Mouse (Mus musculus): ENCODE measurements around the gene Gm28308.

Gm28308 gene

DNA sequence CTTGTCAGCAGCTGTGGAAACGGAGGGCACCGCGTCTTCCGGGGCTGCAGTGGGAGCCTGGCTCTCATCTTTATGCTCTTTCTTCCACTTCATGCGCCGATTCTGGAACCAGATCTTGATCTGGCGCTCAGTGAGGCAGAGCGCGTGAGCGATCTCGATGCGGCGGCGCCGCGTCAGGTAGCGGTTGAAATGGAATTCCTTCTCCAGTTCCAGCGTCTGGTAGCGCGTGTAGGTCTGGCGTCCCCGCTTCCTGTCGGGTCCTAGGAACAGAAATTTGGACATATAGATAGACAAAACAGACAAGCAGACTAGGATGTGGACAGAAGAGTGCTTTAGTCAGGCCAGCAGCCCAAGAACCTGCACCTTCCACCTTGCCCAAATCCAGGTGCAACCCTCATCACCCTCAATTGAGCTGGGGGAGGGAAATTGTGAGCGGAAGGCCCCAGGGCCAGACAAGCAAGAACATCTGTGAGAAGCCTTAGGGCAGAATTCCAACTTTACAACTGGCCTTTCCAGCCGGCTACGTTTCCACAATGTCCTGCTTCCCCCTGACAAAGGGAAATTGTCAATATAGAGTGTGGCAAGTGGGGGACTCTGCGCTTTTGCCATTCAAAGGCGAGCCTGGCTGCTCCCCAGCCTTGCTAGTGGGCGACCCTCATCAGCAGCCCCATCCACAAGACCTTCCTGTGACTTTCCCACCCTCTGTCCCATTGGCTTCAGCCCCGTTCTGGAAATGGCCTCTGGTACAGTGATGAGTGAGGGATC lies 2.8 kb upstream of the Gm28308 start:
- in situ Hi-C loops (cut with MboI; ENCODE audit: low pct_unique_long_range_greater_than_20kb in 1 of 2, low sequenced_read_pairs in 2 of 2, unreplicated experiment in 1 of 2) = loop anchor here (25.0 kb wide), 2 partner anchors 354 to 1029 kb away; no protein-coding TSS in a partner anchor

DNA sequence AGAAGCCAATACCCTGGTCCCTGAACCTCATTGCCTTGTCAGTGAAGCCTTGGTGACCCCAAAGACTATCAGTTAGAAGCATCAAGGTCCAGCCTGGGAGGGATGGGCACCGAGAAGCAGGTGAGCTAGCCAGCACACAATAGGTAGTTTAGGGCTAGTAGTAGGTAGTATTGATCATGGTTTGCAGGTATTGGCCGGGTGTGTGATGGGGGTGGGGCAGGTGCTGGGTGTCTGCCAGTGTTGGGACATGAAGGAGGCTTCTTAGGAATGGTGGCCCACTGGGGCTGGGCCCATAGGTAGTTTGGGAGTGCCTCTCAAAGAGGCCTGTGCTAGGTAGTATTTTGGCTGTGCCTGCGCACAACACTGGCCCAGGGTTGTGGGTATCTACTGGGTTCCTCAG lies 1.9 kb upstream of the Gm28308 start:
- in situ Hi-C loops (cut with MboI; ENCODE audit: low pct_unique_long_range_greater_than_20kb in 1 of 2, low sequenced_read_pairs in 2 of 2, unreplicated experiment in 1 of 2) = loop anchor here (25.0 kb wide), 2 partner anchors 353 to 1028 kb away; no protein-coding TSS in a partner anchor

DNA sequence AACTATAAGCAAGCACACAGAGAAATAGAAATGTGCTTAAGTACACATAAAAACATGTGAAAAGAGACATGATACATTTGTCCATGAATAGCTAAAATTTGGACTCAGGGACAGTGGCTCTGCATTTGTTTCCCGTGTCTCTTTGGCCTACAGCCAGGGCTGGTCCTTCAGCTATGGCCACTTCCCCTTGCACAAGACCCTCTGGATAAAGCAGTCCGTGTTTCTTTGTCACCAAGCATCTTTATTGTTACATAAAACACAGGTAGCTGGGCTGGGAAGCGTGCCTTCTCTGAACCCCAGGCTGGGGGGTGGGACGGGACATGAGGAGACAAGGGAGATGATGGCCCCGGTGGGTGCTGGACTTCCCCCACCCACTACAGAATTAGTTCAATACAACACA lies 1.1 kb upstream of the Gm28308 start:
- in situ Hi-C loops (cut with MboI; ENCODE audit: low pct_unique_long_range_greater_than_20kb in 1 of 2, low sequenced_read_pairs in 2 of 2, unreplicated experiment in 1 of 2) = loop anchor here (25.0 kb wide), 2 partner anchors 352 to 1027 kb away; no protein-coding TSS in a partner anchor

DNA sequence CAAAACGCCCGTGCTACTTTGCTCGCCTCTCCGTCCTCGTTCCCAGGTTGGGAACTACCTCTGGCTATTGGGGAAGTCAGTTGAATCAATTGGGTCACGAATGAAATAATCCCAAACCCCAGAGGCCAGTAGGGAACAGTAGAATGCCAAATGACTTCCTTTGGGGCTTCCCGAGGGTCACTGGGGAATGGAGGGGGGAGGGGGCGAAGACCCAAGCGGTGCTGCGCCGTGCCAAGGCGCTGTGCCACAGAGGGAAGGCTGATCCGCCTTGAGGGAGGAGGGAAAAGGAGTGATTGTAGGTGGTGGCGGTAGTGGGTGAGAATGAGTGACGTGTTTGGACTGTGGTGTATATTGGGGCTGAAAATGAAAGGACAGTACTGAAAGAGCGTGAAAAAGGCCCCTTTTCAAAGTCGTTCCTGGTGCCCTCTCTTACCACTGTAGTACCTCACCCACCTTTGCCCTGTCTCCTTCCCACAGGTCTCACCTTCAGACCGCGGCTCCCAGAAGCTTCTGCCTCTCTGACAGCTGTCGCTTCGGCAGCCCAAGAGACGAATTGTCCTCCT lies 502 bp downstream of the Gm28308 start:
- in situ Hi-C loops (cut with MboI; ENCODE audit: low pct_unique_long_range_greater_than_20kb in 1 of 2, low sequenced_read_pairs in 2 of 2, unreplicated experiment in 1 of 2) = loop anchor here (25.0 kb wide), 2 partner anchors 350 to 1025 kb away; no protein-coding TSS in a partner anchor

DNA sequence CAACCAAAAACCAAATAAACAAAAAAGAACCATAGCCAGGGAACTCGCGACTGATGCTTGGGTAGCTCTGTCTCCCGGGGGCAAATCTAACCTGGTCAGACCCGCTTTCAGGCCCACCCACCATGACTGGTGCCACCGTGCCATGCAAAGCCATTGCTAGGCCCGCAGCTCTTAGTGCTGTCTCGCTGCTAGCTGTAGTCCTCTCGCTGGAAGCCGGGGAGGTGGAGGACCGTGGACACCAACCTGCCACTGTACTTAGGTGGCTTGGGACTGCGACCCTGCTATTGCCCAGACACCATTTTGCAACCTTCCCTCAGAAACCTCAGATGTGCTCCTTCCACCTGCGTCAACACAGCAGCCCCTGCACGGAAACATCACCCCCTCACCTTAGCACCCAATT lies 1.2 kb downstream of the Gm28308 start:
- in situ Hi-C loops (cut with MboI; ENCODE audit: low pct_unique_long_range_greater_than_20kb in 1 of 2, low sequenced_read_pairs in 2 of 2, unreplicated experiment in 1 of 2) = loop anchor here (25.0 kb wide), 2 partner anchors 350 to 1025 kb away; no protein-coding TSS in a partner anchor

DNA sequence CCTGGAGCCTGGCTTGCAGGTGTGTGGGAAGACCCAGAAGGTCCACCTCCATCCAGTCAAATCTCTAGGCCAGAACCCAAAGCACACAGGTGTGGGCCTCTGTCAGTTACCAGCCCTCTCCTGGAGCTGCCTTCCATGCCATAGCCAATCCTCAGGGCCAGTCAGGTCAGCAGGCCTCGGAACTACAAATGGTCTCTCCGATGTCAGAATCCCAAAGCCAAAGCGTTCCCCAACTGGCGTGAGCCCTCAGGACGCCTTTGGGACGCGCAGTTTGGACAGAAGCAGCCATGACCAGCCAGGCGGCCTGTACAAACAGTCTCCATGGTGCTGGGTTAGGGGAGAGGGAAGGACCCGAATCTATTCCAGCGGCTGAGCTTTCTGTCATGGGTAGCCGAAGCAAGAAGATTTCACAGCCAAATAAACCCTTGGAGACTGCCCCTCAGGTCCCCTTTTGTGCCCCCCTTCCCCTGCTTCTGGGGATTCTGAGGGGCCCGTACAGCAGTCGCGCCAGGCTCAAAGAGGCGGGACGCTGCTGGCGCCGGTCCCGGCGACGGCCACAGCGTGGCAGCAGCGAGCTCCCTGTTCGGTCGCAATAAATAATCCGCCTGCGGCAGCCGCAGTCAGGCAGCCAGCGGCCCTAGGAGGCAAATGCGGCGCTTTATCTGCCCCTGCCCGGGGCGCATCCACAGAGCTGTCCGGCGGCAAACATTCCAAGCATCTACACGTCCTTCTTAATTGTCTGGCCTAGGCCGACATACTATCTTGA lies 1.8 kb downstream of the Gm28308 start:
- in situ Hi-C loops (cut with MboI; ENCODE audit: low pct_unique_long_range_greater_than_20kb in 1 of 2, low sequenced_read_pairs in 2 of 2, unreplicated experiment in 1 of 2) = loop anchor here (25.0 kb wide), 2 partner anchors 349 to 1024 kb away; no protein-coding TSS in a partner anchor

DNA sequence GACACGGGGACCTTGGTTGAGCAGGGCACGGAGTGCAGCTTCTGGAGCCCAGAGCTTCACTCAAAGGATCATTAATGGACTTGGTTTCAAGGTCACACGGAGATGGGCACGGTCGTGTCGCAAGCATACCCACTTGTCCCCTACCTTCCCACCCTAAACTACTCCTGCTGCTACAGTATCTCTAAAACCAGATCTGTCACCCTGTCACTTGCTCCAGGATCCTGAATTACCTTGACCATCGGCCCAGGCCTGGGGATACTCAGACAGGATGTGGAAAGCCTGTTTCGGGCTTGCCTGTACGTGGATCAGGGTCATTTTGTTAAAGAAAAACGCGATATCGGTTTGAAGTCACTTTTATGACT lies 3.5 kb downstream of the Gm28308 start:
- in situ Hi-C loops (cut with MboI; ENCODE audit: low pct_unique_long_range_greater_than_20kb in 1 of 2, low sequenced_read_pairs in 2 of 2, unreplicated experiment in 1 of 2) = loop anchor here (25.0 kb wide), 2 partner anchors 347 to 1022 kb away; no protein-coding TSS in a partner anchor

DNA sequence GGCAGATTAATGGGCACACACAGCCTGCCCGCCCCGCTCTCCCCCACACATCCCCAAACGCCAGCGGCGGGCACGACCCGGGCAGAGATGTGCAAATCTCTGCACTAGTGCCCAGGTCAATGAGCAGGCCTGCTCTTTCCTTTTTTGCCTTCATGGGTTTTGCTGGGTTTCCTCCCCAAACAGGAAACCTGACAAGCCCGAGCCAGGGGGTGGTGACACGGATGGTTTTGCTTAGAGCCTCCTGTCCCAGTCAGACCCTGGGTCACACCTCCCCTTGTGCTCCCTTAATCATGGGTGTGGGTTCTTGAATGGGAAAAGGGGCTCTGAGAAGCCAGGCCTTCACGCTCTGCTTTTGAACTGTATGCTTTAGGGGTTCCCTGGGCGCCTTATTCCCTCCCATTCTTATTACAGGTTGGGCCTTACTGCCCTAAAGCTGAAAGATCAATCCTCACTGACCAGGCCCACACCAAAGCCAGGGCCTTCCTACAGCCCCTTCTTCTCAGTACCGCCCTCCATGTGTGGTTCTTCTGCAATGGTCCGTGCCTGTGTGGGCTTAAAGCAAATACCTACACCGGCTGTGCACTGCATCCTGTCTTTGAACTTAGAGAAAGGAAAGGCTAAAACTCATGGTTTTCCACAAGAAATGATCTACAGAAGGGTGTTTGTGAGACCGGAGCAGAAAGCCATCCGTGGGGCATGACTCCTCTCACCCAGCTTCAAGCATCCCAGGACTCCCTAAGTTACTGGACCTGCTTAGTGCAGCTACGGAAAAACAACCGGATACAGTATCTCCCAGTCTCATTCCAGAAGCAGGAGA lies 4.1 kb downstream of the Gm28308 start:
- in situ Hi-C loops (cut with MboI; ENCODE audit: low pct_unique_long_range_greater_than_20kb in 1 of 2, low sequenced_read_pairs in 2 of 2, unreplicated experiment in 1 of 2) = loop anchor here (25.0 kb wide), 2 partner anchors 347 to 1022 kb away; no protein-coding TSS in a partner anchor

DNA sequence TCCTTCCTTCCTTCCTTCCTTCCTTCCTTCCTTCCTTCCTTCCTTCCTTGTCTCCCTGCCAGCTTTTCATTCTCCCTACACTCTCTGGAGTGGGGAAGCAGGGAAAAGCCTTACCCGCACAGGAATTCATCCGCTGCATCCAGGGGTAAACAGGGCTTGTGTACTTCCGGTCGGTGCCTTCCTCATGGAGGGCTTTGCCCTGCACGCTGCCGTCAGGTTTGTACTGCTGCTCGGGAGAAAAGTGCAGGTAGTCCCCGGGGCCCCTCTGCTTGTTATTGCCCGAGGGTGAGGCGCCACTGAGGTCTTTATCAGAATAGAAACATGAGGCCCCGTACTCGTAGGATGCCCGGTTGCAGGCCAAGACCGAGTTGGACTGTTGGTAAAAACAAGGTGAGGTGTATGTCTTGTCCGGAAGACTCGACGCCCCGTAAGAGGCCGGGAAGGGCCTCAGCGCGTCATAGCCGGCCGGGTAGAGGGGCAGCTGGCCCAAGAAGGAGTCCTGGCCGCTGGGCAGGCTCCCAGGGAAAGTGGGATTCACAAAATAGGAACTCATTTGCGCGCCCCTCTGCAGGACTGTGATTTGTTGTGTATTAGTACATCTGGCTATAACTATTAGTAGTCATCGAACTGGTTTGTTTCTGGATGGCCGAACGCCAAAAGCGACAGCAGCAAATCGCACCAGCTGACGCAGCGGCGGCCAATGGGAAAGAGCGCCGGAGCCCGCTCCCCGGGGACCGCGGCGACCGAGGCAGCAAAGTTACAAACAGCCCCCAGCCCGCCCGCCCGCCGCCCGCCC lies 4.9 kb downstream of the Gm28308 start, which contains the start of gene Hoxa6:
TSS of gene Hoxa6 (minus strand) at position 651 of the 796 bp plus-strand sequence.
- in situ Hi-C loops (cut with MboI; ENCODE audit: low pct_unique_long_range_greater_than_20kb in 1 of 2, low sequenced_read_pairs in 2 of 2, unreplicated experiment in 1 of 2) = loop anchor here (25.0 kb wide), 2 partner anchors 346 to 1021 kb away; no protein-coding TSS in a partner anchor

DNA sequence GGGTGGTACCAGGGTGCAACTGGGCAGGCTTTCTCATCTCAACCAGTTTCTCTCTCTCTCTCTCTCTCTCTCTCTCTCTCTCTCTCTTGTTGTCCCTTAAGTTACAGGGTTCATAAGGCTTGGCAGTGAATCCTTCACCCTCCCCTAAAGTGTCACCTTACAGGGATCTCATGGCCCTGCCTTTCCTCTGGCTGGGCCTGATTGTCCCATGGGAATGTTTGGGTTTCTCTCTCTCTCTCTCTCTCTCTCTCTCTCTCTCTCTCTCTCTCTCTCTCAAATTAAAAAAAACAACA lies 5.5 kb downstream of the Gm28308 start:
- in situ Hi-C loops (cut with MboI; ENCODE audit: low pct_unique_long_range_greater_than_20kb in 1 of 2, low sequenced_read_pairs in 2 of 2, unreplicated experiment in 1 of 2) = loop anchor here (25.0 kb wide), 2 partner anchors 345 to 1020 kb away; no protein-coding TSS in a partner anchor

DNA sequence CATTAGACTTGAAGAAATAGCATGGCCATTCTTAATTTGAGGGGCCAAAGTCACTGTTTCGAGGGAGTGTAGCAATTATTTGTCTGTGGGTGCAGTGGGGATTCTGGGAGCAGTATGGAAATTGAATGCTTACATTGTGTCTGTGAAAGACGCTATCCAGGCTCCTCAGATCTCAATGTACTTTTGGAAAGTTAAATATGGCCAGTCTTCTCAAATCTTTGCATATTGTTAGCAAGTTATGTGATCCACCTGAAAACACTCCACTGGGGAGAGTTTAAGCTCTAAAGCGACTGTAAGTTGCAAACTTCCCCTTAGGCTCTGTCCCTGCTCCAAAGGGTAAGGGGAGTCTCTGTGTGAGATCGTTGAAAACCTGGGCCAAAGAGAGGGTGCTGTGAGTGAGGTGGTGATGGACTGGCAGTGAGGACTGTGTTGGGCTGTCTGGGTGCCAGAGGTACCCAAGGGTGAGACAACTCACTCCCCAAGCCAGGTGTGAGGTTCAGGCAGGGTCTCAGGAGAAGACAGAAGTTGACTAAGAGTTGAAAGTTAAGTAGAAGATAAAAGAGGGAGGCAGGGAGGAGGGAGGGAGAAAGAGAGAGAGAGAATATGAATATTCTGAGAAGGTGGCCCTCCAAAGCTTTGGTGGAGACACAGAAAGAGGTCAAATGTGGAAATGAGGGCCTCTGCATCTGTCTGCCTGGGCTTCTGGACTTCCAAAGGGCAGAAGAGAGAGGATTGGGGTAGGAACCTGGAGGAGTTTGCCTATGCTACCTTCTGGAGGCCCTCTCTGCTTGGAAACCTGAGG lies 6.1 kb downstream of the Gm28308 start:
- in situ Hi-C loops (cut with MboI; ENCODE audit: low pct_unique_long_range_greater_than_20kb in 1 of 2, low sequenced_read_pairs in 2 of 2, unreplicated experiment in 1 of 2) = loop anchor here (25.0 kb wide), 2 partner anchors 345 to 1020 kb away; no protein-coding TSS in a partner anchor

DNA sequence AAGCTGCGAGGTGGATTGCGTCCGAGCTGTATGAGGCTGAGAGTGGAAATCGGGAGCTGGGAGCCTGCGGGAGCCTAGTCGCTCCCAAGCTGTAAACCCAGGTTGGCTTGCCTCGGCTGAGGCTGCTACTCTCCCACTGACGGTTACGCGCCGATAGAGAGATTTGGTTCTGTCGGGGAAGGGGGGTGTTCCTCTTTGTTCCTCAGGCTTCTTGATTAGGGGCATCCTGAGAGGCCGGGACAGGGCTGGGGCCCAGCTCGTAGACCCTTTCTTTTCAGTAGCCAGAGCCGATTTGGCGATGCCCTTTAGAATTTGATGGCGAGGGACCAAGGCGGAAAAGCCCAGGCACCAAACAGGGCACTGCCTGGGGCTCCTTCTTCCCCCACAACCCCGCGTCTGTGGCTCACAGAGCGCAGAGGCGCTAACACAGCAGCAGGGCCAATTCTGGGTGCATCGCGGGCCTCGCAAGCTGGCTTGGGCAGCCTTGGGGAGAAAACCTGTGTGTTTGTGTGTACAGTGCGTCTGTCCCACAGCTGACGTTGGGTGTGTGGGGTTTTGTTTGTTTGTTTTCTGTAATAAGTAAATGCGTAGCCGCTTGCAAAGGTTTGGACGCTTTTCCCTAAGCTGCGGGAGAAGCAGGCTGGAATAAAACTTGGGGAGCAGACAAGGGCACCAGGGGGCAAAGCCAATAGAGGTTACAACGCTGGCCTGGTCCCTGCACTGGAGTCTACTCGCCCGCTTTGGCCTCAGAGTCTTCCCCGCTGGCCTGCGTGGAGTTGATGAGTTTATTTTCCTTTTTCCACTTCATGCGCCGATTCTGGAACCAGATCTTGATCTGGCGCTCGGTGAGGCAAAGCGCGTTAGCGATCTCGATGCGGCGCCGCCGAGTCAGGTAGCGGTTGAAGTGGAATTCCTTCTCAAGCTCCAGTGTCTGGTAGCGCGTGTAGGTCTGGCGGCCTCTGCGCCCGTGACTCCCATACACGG lies 7.2 kb downstream of the Gm28308 start:
- in situ Hi-C loops (cut with MboI; ENCODE audit: low pct_unique_long_range_greater_than_20kb in 1 of 2, low sequenced_read_pairs in 2 of 2, unreplicated experiment in 1 of 2) = loop anchor here (25.0 kb wide), 2 partner anchors 344 to 1019 kb away; no protein-coding TSS in a partner anchor

DNA sequence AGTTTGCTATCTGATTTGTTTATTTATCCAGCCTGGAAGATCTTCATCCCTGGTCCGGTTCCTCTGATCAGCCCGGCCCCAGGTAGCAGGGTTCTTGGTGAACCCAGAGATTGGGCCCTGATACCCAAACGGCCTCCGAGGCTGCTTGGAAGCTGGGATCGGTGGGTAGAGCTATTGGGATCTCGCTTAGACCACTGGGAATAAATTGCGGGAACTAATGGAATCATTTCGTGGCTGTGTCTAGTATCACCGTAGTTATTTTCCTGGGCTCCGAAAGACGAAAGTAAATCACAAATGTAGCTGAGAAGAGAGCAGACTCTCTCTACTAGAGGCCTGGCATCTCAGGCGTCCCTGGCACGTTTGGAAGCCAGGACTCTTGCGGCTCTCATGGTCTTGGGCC lies 7.9 kb downstream of the Gm28308 start:
- in situ Hi-C loops (cut with MboI; ENCODE audit: low pct_unique_long_range_greater_than_20kb in 1 of 2, low sequenced_read_pairs in 2 of 2, unreplicated experiment in 1 of 2) = loop anchor here (25.0 kb wide), 2 partner anchors 343 to 1018 kb away; no protein-coding TSS in a partner anchor

DNA sequence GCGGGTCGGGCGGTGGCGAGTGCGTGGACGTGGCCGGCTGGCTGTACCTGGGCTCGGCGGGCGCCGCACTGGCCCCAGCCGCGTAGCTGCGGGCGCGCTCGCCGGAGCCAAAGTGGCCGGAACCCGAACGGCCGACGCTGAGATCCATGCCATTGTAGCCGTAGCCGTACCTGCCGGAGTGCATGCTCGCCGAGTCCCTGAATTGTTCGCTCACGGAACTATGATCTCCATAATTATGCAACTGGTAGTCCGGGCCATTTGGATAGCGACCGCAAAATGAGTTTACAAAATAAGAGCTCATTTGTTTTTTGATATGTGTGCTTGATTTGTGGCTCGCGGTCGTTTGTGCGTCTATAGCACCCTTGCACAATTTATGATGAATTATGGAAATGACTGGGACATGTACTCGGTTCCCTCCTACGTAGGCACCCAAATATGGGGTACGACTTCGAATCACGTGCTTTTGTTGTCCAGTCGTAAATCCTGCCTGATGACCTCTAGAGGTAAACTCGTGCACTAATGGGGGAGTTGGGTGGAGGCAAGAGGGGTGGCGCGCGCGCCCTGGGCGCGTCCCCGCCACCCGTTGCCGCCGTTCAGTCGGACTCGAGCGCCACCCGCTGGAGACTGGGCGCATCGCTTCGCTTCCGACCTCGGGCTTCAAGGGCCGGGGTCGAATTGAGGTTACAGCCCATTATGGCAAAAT lies 8.9 kb downstream of the Gm28308 start, which contains the start of gene Hoxa5:
TSS of gene Hoxa5 (minus strand) at position 538 of the 703 bp plus-strand sequence.
- in situ Hi-C loops (cut with MboI; ENCODE audit: low pct_unique_long_range_greater_than_20kb in 1 of 2, low sequenced_read_pairs in 2 of 2, unreplicated experiment in 1 of 2) = loop anchor here (25.0 kb wide), 2 partner anchors 342 to 1017 kb away; no protein-coding TSS in a partner anchor

Data from mouse embryonic stem cell (cell line).